Mouse (Mus musculus) forelimb bud, embryonic 11.5 days (tissue): ENCODE measurements around the gene Gm28047.

ENCODE experiments used
- DNase-seq: peaks from one replicate; pipeline ENCODE4 v3.0.0-alpha.2; 2012; ENCODE audit warnings: low read depth, low spot score

The Gm28047 gene

DNA sequence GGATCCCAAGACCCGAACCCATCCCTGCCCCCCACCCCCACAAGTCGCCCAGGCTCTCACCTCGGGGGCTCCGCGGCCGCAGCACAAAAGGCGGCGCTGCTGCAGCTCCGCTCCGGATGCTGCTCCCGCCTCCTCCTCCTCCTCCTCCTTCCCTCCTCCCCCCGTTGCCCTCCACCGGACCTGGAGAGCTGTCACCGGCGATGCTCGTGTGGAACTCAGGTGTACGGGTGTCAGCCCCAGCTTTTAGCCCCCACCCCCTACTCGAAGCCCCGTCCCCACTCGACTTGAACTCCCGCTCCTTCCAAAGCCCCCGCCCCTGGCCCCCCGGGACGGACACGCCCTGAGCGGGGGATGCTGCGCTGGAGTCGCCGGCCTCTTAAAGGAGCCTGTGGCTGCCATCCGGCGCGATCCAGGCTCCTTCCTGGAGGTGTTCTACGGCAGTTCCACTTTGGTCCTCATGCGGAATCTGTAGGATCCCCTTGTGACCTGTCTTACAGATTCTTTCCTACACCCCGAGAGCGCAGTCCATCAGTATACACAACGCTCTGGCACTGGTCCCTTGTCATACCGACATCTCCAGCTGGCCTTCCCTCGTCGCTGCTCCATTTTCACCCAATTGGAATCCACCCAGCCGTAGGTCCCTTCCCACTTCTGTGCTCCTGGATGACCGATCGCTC is 108.0 kb downstream of the Gm28047 start, which contains the start of gene Map3k12:
Gene Map3k12 (minus strand): TSS at position 337 of the 677 bp plus-strand sequence.
- DNase-seq: peak; percentile 47

DNA sequence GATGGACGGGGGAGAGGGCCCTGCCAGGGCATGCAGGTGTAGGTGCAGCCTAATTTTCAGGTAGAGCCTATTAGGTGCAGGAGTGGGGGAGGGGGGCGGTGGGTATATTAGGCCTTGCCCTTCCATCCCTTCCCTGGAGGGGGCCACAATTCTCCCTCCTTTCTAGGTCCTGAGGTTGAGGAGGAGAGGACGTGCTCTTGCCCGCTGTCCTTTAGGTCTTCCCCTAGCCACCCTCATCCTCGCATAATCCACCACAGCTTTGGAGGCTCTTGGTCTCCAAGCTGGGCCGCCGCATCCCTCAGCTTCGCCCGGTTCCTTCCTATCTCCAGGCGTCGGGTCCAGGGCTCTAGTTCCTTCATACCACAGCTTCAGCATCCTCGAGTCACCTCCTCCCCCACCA is 108.6 kb downstream of the Gm28047 start:
- no peak for DNase-seq

- no peak for DNase-seq
These were observed 109.1 kb downstream of the Gm28047 start for GRCm38 (mm10) chr15:102515791-102516190.

- DNase-seq: no peak
These were observed 109.6 kb downstream of the Gm28047 start for GRCm38 (mm10) chr15:102515261-102515660.

DNA sequence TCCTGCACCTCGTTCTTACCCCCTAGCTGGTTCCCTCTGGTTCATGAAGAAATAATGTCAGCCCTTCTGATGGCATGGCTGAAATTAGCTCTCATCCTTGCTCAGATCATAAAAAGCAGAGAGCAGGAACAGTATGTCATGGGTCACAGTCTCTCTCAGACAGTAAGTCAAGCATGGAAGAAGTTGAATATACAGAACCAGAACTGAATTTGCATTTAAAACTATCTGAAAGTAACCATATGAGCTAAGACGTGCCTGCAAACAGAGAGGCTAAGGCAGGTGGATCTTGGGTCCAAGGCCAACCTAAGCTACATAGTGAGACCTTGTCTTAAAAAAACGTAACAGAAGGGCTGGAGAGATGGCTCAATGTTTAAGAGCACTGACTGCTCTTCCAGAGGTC is 111.9 kb downstream of the Gm28047 start:
- DNase-seq: no peak

DNA sequence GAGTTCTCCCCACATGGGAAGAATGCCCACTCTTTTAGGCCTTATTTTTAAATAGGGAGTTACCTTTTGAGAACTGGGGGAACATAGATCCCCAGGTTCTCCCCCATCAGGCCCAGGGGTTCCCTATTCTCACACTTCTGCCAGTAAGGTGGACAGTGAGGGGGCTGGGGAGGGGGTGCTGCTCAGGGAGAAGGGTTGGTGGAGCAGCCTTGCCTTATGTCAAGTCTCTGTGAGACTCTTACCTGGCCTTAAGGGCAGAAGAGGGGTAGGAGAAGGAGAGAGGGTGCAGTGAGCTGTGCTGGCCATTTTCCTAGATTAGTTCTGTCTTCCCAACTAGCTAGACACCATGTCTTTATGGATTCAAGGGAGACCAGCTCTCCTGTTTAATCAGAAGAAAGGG is 112.4 kb downstream of the Gm28047 start:
- no peak for DNase-seq

DNA sequence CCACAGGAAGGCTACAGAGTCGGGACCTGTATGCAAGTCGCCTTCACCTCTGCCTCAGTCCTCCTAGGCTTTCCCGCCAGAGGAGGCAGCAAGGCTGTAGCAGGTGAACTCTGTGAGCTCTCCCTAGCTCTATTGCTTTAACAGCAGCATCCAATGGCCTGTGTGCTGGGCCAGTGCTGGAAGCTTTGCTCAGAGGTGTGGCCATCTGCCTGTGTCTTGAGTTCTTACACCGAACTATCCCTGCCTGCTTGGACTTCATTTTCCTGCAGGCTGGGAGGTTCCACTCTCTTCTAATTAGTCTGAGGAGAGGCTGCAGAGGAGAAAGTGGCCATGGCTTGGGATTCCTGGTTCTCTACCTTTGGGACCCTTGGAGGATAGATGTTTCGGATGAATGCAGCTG is 112.9 kb downstream of the Gm28047 start:
- DNase-seq: no peak

DNA sequence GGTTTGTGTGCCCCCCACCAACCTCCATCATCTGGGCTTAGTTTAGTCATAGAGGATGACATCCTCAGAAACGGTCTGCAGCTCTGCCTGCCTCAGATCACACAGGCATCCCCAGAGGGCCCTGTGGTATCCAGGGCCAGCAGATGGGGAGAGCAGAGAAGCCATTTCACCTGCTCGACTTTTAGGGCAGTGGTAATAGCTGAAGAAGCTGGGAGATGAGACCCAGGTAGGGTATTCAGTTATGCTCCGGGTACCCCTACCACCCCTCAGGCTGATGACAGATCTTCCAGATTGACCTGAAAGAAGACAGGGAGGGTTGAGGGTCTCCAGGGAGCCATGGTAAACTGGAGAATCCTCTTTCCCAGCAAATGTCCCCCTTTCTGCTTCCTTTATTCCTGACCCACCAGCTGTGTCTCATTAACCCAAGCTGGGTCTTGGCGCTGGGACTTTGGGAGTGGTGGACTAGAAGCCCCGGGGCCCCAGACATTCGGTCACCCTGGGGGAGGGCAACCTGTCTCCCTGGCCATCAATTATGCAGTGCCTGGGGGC is 113.5 kb downstream of the Gm28047 start:
- DNase-seq: no peak

GRCm38 (mm10) chr15:102510590-102511284 is 114.1 kb downstream of the Gm28047 start:
- peak; percentile 94 for DNase-seq

GRCm38 (mm10) chr15:102510110-102510509 is 114.8 kb downstream of the Gm28047 start:
- no peak for DNase-seq

DNA sequence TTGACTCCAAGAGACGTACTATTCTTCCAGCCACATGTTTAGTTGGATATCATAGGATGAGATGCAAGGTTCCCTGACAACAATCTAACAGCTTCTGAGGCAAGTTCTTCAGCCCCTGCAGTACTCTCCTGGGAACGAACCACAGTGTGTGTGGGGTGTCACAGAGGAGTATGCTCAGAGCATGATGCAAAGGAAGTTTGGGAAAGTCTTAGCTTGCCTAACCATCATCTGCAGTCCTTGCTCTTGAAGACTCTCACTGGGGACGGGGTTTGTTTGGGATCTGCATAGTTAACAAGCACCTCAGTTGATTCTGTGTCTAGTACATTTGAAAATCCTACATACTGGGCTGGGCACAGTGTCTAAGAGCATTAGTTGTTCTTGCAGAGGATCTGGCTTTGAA is 116.5 kb downstream of the Gm28047 start:
- no peak for DNase-seq

GRCm38 (mm10) chr15:102507561-102507960 is 117.3 kb downstream of the Gm28047 start:
- DNase-seq: no peak

DNA sequence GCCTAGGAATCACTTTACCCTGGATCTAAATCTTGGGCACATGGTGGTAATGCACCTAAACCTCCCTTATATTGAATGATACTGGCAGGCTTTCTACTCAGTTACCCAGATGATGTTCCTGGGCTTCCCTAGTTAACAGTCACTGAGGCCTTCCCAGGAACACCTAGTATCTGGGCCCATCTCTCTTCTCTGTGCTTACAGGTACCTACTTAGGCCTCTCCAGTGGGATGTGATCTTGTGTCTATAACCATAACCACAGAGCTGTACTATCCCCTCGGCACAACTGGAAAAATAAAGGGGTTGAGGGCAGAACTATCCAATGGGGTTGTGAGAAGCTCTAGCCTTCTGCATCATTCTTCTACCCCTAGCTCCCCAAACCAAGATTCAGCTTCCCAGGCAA is 118.0 kb downstream of the Gm28047 start:
- no peak for DNase-seq

DNA sequence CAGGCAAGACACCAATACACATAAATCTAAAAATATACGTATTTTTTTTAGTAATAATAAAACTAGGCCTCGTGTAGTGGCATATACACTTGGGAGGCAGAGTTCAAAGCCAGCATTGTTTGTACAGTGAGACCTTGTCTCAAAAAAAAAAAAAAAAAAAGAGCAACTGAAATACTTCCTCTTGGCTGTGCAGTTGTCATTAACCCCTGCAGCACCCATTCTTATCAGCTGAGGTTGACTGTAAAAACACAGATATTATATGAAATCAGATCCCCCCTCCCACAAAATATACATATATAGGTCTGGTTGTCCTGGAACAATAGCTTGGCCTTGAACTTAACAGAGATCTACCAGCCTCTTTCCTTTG is 118.4 kb downstream of the Gm28047 start:
- DNase-seq: no peak

GRCm38 (mm10) chr15:102505770-102506463 is 119.0 kb downstream of the Gm28047 start:
- no peak for DNase-seq

- DNase-seq: no peak
These were observed 119.6 kb downstream of the Gm28047 start for GRCm38 (mm10) chr15:102505073-102505769.

- DNase-seq: no peak
These were observed 120.7 kb downstream of the Gm28047 start for GRCm38 (mm10) chr15:102503924-102504782.

- no peak for DNase-seq
These were observed 121.4 kb downstream of the Gm28047 start, which contains the start of gene Gm10337 for GRCm38 (mm10) chr15:102503447-102503846. Gene Gm10337 (plus strand): TSS chr15:102503722.

DNA sequence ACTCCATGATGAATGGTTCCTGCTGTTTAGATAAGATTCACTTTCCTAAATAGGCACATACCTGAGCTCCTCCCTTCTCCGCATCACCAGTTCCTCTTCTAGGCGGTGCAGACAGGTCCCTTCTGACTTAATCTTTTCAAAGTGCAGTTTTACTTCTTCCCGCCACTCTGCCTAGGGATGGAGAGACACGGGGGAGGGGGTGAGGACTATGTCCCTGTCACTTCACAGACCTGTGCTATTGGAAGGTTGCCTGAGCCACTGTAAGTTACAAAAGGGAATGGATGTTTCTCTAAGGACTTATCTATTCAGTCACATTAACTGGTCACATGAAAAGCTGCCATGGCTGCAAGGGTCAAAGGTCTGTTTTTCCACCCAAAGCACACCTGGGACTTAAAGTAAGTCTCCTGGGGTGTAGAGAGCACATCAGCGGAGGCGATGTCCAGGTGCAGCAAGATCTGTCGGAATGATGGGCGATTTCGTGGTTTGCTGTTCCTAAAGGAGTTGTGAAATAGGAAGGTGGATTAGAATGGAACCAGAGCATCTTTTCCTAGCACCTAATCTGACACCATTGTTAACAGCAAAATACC is 122.5 kb downstream of the Gm28047 start:
- DNase-seq: no peak

- no peak for DNase-seq
These were observed 123.6 kb downstream of the Gm28047 start for GRCm38 (mm10) chr15:102501084-102501814.
